Comparison of ENCODE assay signal across 8 mouse cellular contexts in the genomic region with DNA sequence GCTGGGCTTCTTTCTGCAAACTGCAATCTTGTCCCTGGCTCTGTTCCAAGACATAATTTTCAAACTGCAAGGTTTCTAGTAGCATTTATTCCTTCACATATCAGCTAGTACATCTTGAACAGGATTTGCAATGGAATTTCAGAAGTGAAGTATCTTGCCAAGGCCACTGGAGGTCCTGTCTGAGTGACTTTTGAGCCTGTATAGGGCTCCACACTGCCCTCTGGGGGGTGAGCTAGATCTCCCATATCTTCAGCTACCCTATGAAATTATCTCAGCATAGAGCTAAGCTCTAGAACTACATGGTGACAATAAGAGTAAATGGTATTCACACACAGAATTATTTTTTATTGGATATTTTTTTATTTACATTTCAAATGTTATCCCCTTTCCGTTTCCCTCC. TPM values are rescaled to one million over a fixed set of nuclear protein-coding genes. Genes with fewer than 3 reads are reported as not detected.
DNase-seq lines count a peak whose midpoint lies in the region; ATAC-seq lines count a peak whose summit lies in the region.

No protein-coding gene starts in this region.

- peak; percentile 84 for ATAC-seq in erythroid progenitor cell, adult 5-6 weeks (replicated peaks; ENCODE audit: low FRiP score, poor library complexity, severe bottlenecking)

- peak; percentile 8 for DNase-seq in gastrocnemius, postnatal 14 days
- no peak for DNase-seq in gastrocnemius, postnatal 36 days
- peak; percentile 80 for DNase-seq in CD4-positive, CD25-positive, alpha-beta regulatory T cell, adult 2 months (ENCODE audit: low read depth, low spot score)
- peak; percentile 75 for DNase-seq in lung, postnatal 36 days
- peak; percentile 68 for DNase-seq in thymus, postnatal 25 days
- DNase-seq in embryo, embryonic 11 days = no peak
- DNase-seq in cerebellum, postnatal 4 days (ENCODE audit: low spot score in 2 of 2) = no peak

- intact Hi-C loops in gastrocnemius, postnatal 14 days (cut with DNase I; ENCODE audit: low total_unique reads) = no loop called here
- intact Hi-C loops in gastrocnemius, postnatal 36 days (cut with DNase I) = no loop called here

RNA-seq across cellular contexts. Expression of gene Ccr5, which starts 2.9 kb away (rescaled TPM):
- under 1 TPM; 0.11 to 0.47 TPM for total RNA-seq in gastrocnemius, postnatal 14 days (2021)
- total RNA-seq in gastrocnemius, postnatal 36 days (2021) = under 1 TPM; 0.28 to 0.30 TPM
- total RNA-seq in erythroid progenitor cell, adult 5-6 weeks (2015; ENCODE audit: low replicate concordance) = not detected in 2 replicates
- 0.13 and 0.23 TPM in 2 replicates for total RNA-seq in erythroid progenitor cell, adult 5-6 weeks (2017; ENCODE audit: low replicate concordance)

RNA-seq across cellular contexts. Expression of gene Ccr2, which starts 16.7 kb away (rescaled TPM):
- 1 to 10 TPM in 1 of 2 experiments, under 1 TPM in 1; 0.78 to 1.2 TPM for total RNA-seq in gastrocnemius, postnatal 14 days (2021)
- total RNA-seq in gastrocnemius, postnatal 36 days (2021) = 1 to 10 TPM in 1 of 2 experiments, under 1 TPM in 1; 0.56 to 1.2 TPM
- total RNA-seq in erythroid progenitor cell, adult 5-6 weeks (2015; ENCODE audit: low replicate concordance) = 34.2 and 51.1 TPM in 2 replicates
- total RNA-seq in erythroid progenitor cell, adult 5-6 weeks (2017; ENCODE audit: low replicate concordance) = 21.4 and 26.1 TPM in 2 replicates

Comparison
In these comparisons a context has a peak if more than half of its experiments do, and no peak if none do; other contexts are left out.
1. DNase-seq: peak in gastrocnemius, postnatal 14 days (single experiment), CD4-positive, CD25-positive, alpha-beta regulatory T cell, adult 2 months (single experiment), lung, postnatal 36 days (single experiment) and thymus, postnatal 25 days (single experiment); none in gastrocnemius, postnatal 36 days (0 of 2), embryo, embryonic 11 days (single experiment) and cerebellum, postnatal 4 days (0 of 2).
2. RNA of gene Ccr2, which starts 16.7 kb away (total RNA-seq): 21.4 to 51.1 TPM in erythroid progenitor cell, adult 5-6 weeks; 0.78 to 1.2 TPM in gastrocnemius, postnatal 14 days and 0.56 to 1.2 TPM in gastrocnemius, postnatal 36 days; every median in the first group is over 10 times any median in the second.